Mouse (Mus musculus) heart, adult 18-20 months (tissue): ENCODE results near the gene Mast3. TPM values are rescaled to one million over a fixed set of nuclear protein-coding genes. Genes with fewer than 3 reads are reported as not detected.

ENCODE experiments used
- DNase-seq, 2 experiments: peaks; one replicate each; pipeline ENCODE4 v3.0.0; 2021 to 2022; ENCODE audit warnings: mixed read lengths in 1 of 2
- long read RNA-seq, 2 experiments: library from polyadenylated mRNA; stranded (forward); transcript quantifications; one replicate each; pipeline ENCODE4 v2.0.0; 2021
- total RNA-seq, 2 experiments: library from RNA; stranded (reverse); gene quantifications; 2 replicates each; pipeline ENCODE4 v1.2.3; 2021

Gene Mast3
- total RNA-seq: 1 to 10 TPM; 6.8 to 9.8 TPM
- long read RNA-seq, experiment 1, partial matches to known transcripts: 0 of 3 reads
- long read RNA-seq, experiment 1, other reads (novel, unspliced or antisense): 3 of 3 reads
- long read RNA-seq, experiment 2, partial matches to known transcripts: 1 of 4 reads
- long read RNA-seq, experiment 2, other reads (novel, unspliced or antisense): 3 of 4 reads

DNA sequence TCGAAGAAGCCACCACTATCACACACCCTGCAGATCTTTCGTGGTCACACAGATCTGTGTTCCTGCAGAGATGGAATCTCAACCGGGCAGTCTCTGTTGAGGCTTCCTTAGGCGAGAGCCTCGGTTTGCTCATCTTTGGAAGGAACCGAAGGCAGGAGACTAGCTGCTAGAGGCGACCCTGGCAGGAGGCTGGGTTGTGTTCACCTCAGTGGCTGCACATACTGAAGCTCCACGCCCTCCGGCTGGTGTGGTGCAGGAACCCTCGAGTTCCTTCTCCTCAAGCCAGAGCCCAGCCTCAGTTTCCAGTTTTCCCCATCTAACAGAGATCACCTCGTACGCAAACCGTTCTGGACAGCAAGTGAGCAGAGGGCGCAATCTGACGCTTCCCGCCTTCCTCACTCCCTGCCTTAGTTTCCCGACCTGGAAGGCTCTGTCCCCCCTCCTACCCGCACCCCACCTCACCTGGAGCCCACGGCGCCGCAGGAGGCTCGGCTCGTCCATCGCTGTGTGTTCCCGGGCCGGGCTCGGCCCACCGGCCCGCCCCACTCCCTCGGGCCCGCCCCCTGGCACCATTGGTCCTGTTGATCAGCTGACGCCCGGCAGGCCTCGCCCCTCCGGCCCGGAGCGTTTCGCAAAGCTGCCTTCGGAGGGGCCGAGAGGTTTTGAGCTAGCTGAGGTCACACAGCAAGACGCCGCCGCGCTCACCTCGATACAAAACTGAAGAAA is at the start of gene Mast3:
Gene Mast3 (minus strand): TSS at position 574 of the 726 bp plus-strand sequence.
- DNase-seq: peak; percentile 89 to 93

GRCm38 (mm10) chr8:70853863-70854262 is 49.0 kb upstream of the Mast3 start:
- DNase-seq: no peak

DNA sequence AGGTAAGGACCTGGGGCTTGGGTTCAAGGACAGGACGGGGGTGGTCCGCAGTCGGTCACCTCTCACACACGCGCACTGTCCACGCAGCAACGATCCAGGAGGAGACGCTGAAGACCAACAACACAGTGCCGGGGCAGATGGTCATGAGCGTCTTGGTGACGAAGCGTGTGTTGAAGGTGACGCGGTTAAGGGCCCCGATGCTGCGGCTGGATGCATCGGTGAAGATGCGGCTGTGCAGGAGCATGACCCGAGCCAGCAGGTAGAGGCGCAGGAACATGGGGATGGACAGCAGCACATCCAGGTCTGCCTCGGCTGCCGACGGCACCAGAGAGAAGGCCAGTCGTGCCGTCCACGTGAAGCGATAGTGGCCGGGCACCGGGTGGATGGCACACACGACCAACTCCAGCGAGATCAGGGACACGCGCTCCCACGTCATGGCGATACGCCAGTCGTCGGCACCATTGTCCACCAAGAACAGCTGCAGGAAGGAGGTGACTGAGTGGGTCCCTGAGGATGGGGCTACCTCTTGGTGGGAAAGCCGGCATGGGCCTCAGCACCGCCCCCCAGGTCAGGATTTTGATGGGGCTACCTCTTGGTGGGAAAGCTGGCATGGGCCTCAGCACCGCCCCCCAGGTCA is 47.9 kb upstream of the Mast3 start:
- no peak for DNase-seq

- DNase-seq: no peak
Measured at GRCm38 (mm10) chr8:70851837-70852236, 47.0 kb upstream of the Mast3 start.

GRCm38 (mm10) chr8:70850947-70851346 is 46.1 kb upstream of the Mast3 start:
- DNase-seq: no peak

GRCm38 (mm10) chr8:70850132-70850845 is 45.4 kb upstream of the Mast3 start:
- DNase-seq: no peak

- DNase-seq: peak; percentile 75 to 86
Measured at GRCm38 (mm10) chr8:70849333-70849990, 44.6 kb upstream of the Mast3 start.

GRCm38 (mm10) chr8:70846371-70847154 is 41.7 kb upstream of the Mast3 start:
- no peak for DNase-seq

DNA sequence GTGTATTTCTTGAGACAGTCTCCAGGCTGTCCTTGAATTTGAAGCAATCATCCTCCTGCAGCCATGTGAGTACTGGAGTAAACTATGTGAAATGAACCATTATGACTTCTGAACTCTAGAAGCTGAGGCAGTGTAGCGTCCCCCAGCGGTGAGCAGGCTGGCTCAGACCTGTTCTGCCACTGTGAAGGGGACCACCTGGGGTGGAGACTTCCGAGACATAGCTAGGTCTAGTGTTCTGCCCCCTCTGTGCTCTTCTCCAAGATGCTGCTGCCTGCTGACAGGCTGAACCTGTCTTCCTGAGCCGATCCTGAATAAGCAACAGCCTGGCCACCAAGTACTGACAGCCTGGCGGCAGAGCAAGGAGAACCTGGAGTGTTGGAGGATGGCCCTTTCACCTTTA is 40.3 kb upstream of the Mast3 start:
- DNase-seq: no peak

DNA sequence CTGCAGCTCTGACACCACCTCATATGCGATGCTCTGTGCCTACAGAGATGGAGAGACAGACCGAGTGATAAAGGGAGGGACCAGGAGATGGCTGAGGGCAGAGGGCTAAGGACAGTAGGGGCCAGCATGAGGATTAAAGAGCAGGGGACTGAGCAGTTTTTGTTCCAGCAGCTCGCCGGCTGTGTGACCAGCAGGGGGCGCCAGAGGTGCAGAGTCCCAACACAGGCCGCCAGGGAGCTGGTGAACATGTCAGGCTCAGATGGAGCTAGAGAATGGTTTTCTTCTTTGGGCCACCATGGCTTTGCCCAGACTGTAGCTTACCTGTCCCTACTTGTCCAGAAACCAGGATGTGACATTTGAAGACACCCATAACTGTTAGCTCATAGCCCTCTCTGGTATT is 39.7 kb upstream of the Mast3 start:
- peak; percentile 85 to 95 for DNase-seq

GRCm38 (mm10) chr8:70843941-70844340 is 39.1 kb upstream of the Mast3 start:
- DNase-seq: no peak

- DNase-seq: no peak
Measured at GRCm38 (mm10) chr8:70843214-70843773, 38.4 kb upstream of the Mast3 start.

DNA sequence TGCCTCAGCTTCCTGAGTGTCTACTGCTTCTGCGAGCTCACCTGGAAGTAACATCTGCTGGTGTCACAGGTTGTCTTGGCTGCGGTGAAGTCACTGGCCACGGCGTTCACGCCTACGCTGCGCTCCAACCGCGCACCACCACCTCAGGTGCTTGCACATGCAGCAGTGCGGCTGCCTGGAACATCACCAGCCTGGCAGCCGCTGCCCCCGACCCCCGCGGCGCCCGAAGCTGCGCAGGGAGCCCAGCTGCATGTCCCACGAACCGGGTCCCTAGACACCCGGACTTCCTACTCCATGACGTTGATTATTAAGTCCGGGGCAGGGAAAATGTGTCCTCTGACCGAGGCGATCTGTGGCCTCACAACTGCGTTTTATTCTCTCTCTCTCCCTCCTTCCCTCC is 37.6 kb upstream of the Mast3 start:
- DNase-seq: no peak

DNA sequence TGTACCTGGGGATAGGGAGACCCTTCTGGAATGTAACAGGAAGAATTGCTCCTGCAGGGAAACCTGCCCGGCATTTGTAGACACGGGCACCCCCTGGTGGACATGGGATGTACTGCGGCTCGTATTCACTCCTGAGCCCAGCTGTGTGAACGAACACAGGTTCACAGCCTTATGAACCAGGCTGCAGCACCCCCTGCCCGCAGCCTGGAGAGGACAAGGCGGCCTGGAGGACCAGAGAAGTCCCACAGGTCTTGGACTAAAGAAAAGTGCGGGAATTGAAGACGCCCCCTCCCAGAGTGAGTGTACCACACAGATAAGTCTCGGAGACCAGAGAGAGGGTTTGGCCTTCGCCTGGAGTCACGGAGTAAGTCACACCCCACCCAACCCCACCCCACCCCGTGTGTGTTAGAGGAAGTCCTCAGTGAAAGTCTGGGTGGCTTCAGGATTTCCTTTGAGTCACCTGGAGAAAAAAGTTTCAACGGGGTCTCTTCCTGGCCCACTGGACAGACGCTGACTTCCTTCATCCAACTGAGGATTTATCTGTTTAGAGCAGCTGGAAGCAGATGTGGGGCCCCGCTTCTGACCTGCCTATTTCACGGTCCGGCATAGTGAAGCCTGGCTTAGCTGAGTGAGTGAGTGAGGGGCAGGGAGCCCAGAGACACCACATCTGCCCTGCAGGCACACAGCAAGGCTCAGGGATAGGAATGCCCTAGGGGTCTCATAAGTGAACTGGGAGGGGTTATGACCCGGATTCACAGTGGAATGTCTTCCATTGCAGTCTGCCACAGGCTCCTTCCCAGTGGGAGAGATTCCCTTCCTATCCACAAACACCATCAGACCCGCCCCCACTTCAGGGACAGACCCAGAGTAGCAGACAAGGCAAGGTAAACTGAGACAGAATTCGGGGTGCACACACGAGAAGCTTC is 36.6 kb upstream of the Mast3 start:
- DNase-seq: peak; percentile 88 to 98

DNA sequence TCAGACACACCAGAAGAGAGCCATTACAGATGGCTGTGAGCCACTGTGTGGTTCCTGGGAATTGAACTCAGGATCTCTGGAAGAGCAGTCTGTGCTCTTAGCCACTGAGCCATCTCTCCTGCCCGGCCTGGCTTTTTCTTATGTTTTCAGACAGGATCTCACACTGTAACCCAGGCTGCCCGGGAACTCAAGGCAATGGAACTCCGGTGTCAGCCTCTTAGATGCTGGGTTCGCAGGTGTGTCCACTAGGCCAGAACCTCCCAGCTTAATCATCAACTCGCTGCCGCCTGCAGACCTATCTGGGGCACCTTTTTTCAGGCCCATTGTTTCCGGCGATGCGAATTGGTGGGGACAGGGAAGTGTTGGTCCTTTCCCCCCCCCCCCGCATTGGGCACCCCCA is 35.7 kb upstream of the Mast3 start:
- no peak for DNase-seq

- peak; percentile 98 to 100 for DNase-seq
Measured at GRCm38 (mm10) chr8:70839408-70840351, 34.8 kb upstream of the Mast3 start, which contains the start of gene Arrdc2. Gene Arrdc2 (minus strand): TSS chr8:70839720.

DNA sequence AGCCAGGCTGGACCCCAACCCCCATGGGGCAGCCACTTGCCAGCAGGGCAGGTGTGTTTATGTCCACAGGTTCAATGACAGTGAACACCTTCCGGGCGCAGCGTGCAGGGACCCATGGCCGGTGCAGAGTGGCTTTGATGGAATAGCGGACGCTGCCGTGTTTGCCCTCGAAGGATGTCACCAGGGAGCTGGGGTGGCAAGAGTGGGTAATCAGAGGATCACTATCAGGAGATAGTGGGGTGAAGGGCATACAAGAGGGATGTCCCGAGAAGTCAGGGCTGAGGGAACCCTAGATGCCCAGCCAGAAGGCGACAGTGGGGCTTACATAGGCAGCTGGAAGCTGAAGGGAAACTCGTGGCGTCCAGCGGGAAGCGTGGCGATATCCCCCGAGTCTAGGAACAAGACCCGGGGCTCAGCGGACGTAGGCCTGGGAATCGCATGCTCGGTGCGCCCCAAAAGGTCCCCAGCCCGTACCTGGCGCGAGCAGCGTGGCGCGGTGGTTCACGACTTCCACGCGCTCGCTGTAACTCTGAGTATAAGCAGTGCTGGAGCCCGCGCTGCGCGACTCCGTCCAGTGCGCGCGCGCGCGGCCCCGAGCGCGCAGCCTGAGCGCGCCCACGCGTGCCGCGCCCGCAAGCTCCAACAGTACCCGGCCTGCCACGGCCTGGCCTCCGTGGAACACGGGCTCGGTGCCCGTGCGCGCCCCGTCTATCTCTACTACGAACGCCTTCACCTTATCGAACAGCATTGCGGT is 34.0 kb upstream of the Mast3 start:
- DNase-seq: peak; percentile 47 to 62

DNA sequence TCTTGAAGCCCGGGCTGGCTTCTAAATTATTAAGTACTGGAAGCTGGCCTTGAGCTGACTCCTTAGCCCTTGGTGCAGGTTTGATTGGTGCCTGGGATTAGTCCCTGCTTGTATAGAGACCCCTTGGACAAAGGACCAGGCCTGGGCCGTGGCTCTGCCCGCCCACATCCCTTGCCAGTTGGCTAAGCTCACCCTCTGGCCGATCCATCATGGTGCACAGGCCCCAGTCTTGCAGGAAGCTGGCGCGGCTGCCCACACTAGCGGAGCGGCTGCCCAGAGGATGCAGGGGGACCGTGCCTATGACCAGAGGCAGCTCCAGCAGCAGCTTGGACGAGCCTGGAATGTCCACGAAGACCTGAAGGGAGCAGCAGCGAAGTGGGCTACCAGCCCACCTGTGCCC is 31.8 kb upstream of the Mast3 start:
- no peak for DNase-seq
